In the genomic region with DNA sequence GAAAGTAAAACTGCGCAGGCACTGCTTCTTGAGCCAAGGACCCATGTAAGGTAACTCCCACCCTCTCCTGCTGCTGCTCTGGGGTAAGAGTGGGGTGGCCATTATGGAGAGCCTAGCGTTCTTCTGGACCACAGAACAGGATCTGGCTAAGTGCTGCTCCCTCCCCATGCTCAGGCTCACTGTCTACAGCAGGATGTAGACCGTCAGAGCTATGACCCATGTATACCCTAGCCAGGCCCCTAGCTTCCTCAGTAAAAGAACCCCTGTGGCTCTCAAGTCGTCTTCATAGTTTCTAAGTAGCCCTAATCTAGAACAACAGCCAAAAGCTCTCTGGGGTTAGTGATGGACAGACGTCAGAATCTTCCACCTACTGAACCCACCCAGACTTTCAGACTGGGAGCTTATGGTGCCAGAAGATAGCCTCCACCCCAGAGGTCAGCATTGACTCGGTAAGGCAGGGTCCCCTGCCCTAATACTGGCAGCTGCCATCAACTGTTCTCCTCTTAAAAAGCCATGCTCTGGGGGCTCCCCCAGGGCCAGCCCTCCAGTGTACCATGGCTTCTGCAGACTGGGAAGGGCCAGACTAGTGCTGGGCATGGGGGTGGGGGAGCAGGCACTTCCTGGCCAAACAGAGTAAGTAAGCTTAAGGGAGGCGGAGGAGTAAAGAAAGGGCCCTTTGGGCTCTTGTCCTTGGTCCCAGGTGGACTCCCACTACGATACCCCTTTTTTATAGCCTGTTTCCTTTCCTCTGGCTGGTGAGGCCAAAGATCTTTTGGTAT, we compare ENCODE assay signal across 9 mouse cellular contexts. TPM values are rescaled to one million over a fixed set of nuclear protein-coding genes. Genes with fewer than 3 reads are reported as not detected.
DNase-seq lines count a peak whose midpoint lies in the region; ATAC-seq and TF ChIP-seq lines count a peak whose summit lies in the region.
"Had no signal": no experiment of that assay in that cellular context is flagged by ENCODE, and none has a peak within 500 bp of the region (broad histone marks: within the 10 kb centered on the region; RNA-seq: fewer than 3 reads in every experiment).

No protein-coding gene starts in this region.

- no peak for ATAC-seq in erythroblast, adult 5-6 weeks (replicated peaks; ENCODE audit: low FRiP score, poor library complexity, severe bottlenecking)
- no peak for ATAC-seq in lung, embryonic 14.5 days (ENCODE audit: insufficient read depth)
- peak; percentile 54 for ATAC-seq in intestine, embryonic 15.5 days
- ATAC-seq in forebrain, embryonic 13.5 days = no peak
- ATAC-seq: midbrain, embryonic 13.5 days had no signal

- TF ChIP-seq CTCF in lung, embryonic 14.5 days (IDR thresholded peaks at IDR 0.05; ENCODE audit: low read depth) = no peak

- H3K4me3 ChIP-seq in erythroblast, embryonic 14.5 days (replicated peaks) = peak overlapping the region; percentile 65
- H3K4me3 ChIP-seq in lung, embryonic 14.5 days (ENCODE audit: low read depth, low read length) = peak overlapping the region; percentile 14; the same call in 1 of the 2 replicates
- H3K4me3 ChIP-seq in intestine, embryonic 15.5 days (replicated peaks) = peak overlapping the region; percentile 22
- no peak overlapping the region for H3K4me3 ChIP-seq in forebrain, embryonic 13.5 days
- H3K4me3 ChIP-seq: midbrain, embryonic 13.5 days had no signal

- peak overlapping the region; percentile 50; the same call in 1 of the 2 replicates for H3K4me2 ChIP-seq in lung, embryonic 14.5 days
- peak overlapping the region; percentile 58 for H3K4me2 ChIP-seq in intestine, embryonic 15.5 days (replicated peaks)
- H3K4me2 ChIP-seq in forebrain, embryonic 13.5 days = no peak overlapping the region
- H3K4me2 ChIP-seq: midbrain, embryonic 13.5 days had no signal

- peak overlapping the region; percentile 71; the same call in 1 of the 2 replicates for H3K27ac ChIP-seq in lung, embryonic 14.5 days (ENCODE audit: low read depth)
- peak overlapping the region; percentile 90 for H3K27ac ChIP-seq in intestine, embryonic 15.5 days
- H3K27ac ChIP-seq in forebrain, embryonic 13.5 days = no peak overlapping the region; the same call in 1 of the 2 replicates
- H3K27ac ChIP-seq: midbrain, embryonic 13.5 days had no signal

- peaks cover 55% of the 10 kb centered on the region for H3K36me3 ChIP-seq in erythroblast, embryonic 14.5 days (ENCODE audit: control insufficient read depth)
- H3K36me3 ChIP-seq in lung, embryonic 14.5 days (ENCODE audit: insufficient read depth) = peaks cover 8% of the 10 kb centered on the region; the same call in 1 of the 2 replicates
- H3K36me3 ChIP-seq in intestine, embryonic 15.5 days = no peaks in the 10 kb centered on the region; the same call in 1 of the 2 replicates
- peaks cover 17% of the 10 kb centered on the region for H3K36me3 ChIP-seq in forebrain, embryonic 13.5 days (ENCODE audit: poor library complexity, severe bottlenecking)

- H3K4me1 ChIP-seq in erythroblast, embryonic 14.5 days (ENCODE audit: control insufficient read depth) = peaks cover 64% of the 10 kb centered on the region
- H3K4me1 ChIP-seq in lung, embryonic 14.5 days (ENCODE audit: insufficient read depth) = peaks cover 18% of the 10 kb centered on the region; the same call in 1 of the 2 replicates
- peaks cover 27% of the 10 kb centered on the region for H3K4me1 ChIP-seq in intestine, embryonic 15.5 days (replicated peaks)
- peaks cover 26% of the 10 kb centered on the region for H3K4me1 ChIP-seq in forebrain, embryonic 13.5 days

- DNase-seq in lung, embryonic 14.5 days = no peak
- no peak for DNase-seq in lung, postnatal 14 days
- DNase-seq in spleen, postnatal 10 days (ENCODE audit: low spot score in 2 of 2) = peak; percentile 45 to 48
- no peak for DNase-seq in cerebellum, postnatal 10 days

- WGBS in lung, embryonic 14.5 days = 62% methylated on average over 8 of the region's 8 CpGs
- WGBS in intestine, embryonic 15.5 days = 54% methylated on average over 8 of the region's 8 CpGs
- WGBS in forebrain, embryonic 13.5 days = 79% methylated on average over 8 of the region's 8 CpGs

- H3K9ac ChIP-seq in lung, embryonic 14.5 days = no peak overlapping the region; the same call in 1 of the 2 replicates
- H3K9ac ChIP-seq in intestine, embryonic 15.5 days = 0 out of 2 replicates have a peak overlapping the region, but pooled peaks have one; percentile 29
- H3K9ac ChIP-seq in forebrain, embryonic 13.5 days = no peak overlapping the region
- H3K9ac ChIP-seq: midbrain, embryonic 13.5 days had no signal

- H3K27me3 ChIP-seq in erythroblast, embryonic 14.5 days (ENCODE audit: control insufficient read depth) = no peaks in the 10 kb centered on the region
- no peaks in the 10 kb centered on the region for H3K27me3 ChIP-seq in lung, embryonic 14.5 days (ENCODE audit: insufficient read depth, low read length)
- H3K27me3 ChIP-seq in intestine, embryonic 15.5 days (replicated peaks) = no peaks in the 10 kb centered on the region
- no peaks in the 10 kb centered on the region for H3K27me3 ChIP-seq in forebrain, embryonic 13.5 days
- H3K27me3 ChIP-seq: midbrain, embryonic 13.5 days had no signal

- H3K9me3 ChIP-seq in erythroblast, embryonic 14.5 days (ENCODE audit: control insufficient read depth, low read length) = no peaks in the 10 kb centered on the region
- H3K9me3 ChIP-seq in lung, embryonic 14.5 days (ENCODE audit: low read depth, low read length) = no peaks in the 10 kb centered on the region
- no peaks in the 10 kb centered on the region; the same call in 1 of the 2 replicates for H3K9me3 ChIP-seq in intestine, embryonic 15.5 days
- no peaks in the 10 kb centered on the region for H3K9me3 ChIP-seq in forebrain, embryonic 13.5 days (replicated peaks)
- H3K9me3 ChIP-seq: midbrain, embryonic 13.5 days had no signal

RNA-seq across cellular contexts. Expression of a gene that starts 27.2 kb away (rescaled TPM):
- polyA plus RNA-seq in erythroblast, embryonic 14.5 days (2012) = 0.14 and 0.20 TPM in 2 replicates
- not detected in 2 replicates for total RNA-seq in erythroblast, adult 5-6 weeks (2015; ENCODE audit: low replicate concordance)
- 0.17 TPM in 1 of 2 replicates, not detected in the other for total RNA-seq in erythroblast, adult 5-6 weeks (2017; ENCODE audit: low replicate concordance)
- 6.0 and 7.9 TPM in 2 replicates for polyA plus RNA-seq in lung, embryonic 14.5 days (2014; fragmentation: Nextera tagmentation; extraction: Ambion mirVana)
- 12.1 and 12.8 TPM in 2 replicates for polyA plus RNA-seq in intestine, embryonic 15.5 days (2015; fragmentation: Nextera tagmentation; extraction: Ambion mirVana)
- polyA plus RNA-seq in forebrain, embryonic 13.5 days (2015; fragmentation: Nextera tagmentation; extraction: Ambion mirVana) = 58.1 and 60.6 TPM in 2 replicates

RNA-seq across cellular contexts. Expression of a gene that starts 47.4 kb away (rescaled TPM):
- 17.9 and 19.4 TPM in 2 replicates for polyA plus RNA-seq in erythroblast, embryonic 14.5 days (2012)
- 39.9 and 57.1 TPM in 2 replicates for total RNA-seq in erythroblast, adult 5-6 weeks (2015; ENCODE audit: low replicate concordance)
- 19.4 and 48.1 TPM in 2 replicates for total RNA-seq in erythroblast, adult 5-6 weeks (2017; ENCODE audit: low replicate concordance)
- polyA plus RNA-seq in lung, embryonic 14.5 days (2014; fragmentation: Nextera tagmentation; extraction: Ambion mirVana) = 49.2 and 57.8 TPM in 2 replicates
- 44.9 and 45.8 TPM in 2 replicates for polyA plus RNA-seq in intestine, embryonic 15.5 days (2015; fragmentation: Nextera tagmentation; extraction: Ambion mirVana)
- 38.3 and 39.0 TPM in 2 replicates for polyA plus RNA-seq in forebrain, embryonic 13.5 days (2015; fragmentation: Nextera tagmentation; extraction: Ambion mirVana)

RNA-seq across cellular contexts. Expression of a gene that starts 53.3 kb away (rescaled TPM):
- 1.7 and 1.8 TPM in 2 replicates for polyA plus RNA-seq in erythroblast, embryonic 14.5 days (2012)
- total RNA-seq in erythroblast, adult 5-6 weeks (2015; ENCODE audit: low replicate concordance) = 12.5 and 20.1 TPM in 2 replicates
- 14.5 and 15.1 TPM in 2 replicates for total RNA-seq in erythroblast, adult 5-6 weeks (2017; ENCODE audit: low replicate concordance)
- polyA plus RNA-seq in lung, embryonic 14.5 days (2014; fragmentation: Nextera tagmentation; extraction: Ambion mirVana) = 64.9 and 65.8 TPM in 2 replicates
- polyA plus RNA-seq in intestine, embryonic 15.5 days (2015; fragmentation: Nextera tagmentation; extraction: Ambion mirVana) = 49.8 and 52.9 TPM in 2 replicates
- polyA plus RNA-seq in forebrain, embryonic 13.5 days (2015; fragmentation: Nextera tagmentation; extraction: Ambion mirVana) = 71.1 and 80.5 TPM in 2 replicates

Comparison
In these comparisons a context has a peak if more than half of its experiments do, and no peak if none do; other contexts are left out.
1. DNase-seq: peak in spleen, postnatal 10 days (2 of 2); none in lung, embryonic 14.5 days (single experiment), lung, postnatal 14 days (single experiment) and cerebellum, postnatal 10 days (0 of 2).
2. RNA of a gene that starts 53.3 kb away (polyA plus RNA-seq): 71.1 to 80.5 TPM in forebrain, embryonic 13.5 days, 64.9 to 65.8 TPM in lung, embryonic 14.5 days and 49.8 to 52.9 TPM in intestine, embryonic 15.5 days; 1.7 to 1.8 TPM in erythroblast, embryonic 14.5 days; every median in the first group is over 10 times any median in the second.